Mouse (Mus musculus) thymus, adult 2 months (tissue): ENCODE measurements around the gene Suox.

ENCODE experiments used
- CTCF ChIP-seq: fragments of 200-500 bp; IDR thresholded peaks from 2 replicates; pipeline ENCODE4 v1.5.1; 2012; ENCODE audit warnings: mild to moderate bottlenecking, control low read depth, low read length, moderate library complexity, borderline replicate concordance; ENCODE audit not compliant: control insufficient read depth, poor library complexity, insufficient read depth; ENCODE audit errors: extremely low read depth
- POLR2A ChIP-seq: fragments of 200-500 bp; IDR thresholded peaks from 2 replicates; pipeline ENCODE4 v1.6.1; 2012; ENCODE audit warnings: mild to moderate bottlenecking, low read length, control low read depth, moderate library complexity; ENCODE audit not compliant: control insufficient read depth, poor library complexity, insufficient read depth; ENCODE audit errors: extremely low read depth

DNA sequence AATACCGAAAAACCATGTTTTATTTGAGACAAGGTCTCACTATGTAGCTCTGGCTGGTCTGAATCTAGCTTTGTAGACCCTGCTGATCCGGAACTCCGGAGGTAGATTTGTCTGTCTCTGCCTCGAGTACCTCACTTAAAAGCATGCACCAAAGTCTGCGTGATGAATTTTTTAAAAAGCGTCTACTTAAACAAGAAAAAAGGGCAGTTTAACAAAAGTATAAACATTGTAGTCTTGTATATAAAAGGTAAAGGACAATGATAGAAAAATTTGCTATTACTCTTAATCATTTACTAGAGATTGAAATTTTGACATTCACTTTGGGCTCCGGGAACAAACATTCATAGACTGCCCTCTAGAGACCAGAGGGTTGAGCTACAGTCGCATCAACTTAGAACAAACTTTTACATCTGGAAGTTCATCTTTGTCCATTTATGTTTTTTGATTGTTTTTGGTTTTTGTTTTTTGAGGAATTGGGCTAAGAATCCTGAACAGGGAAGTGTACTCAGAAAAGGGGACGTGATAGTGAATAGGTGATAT is 666 bp upstream of the Suox start:
- TF ChIP-seq CTCF (no peak), POLR2A (no peak)
